In genomic region chr15:80586296-80586695, GRCm38 (mm10) we compare ENCODE assay signal across 29 mouse cellular contexts. TPM values are rescaled to one million over a fixed set of nuclear protein-coding genes. Genes with fewer than 3 reads are reported as not detected.
A peak's percentile ranks its signal among the peaks of the same experiment; 100 is the strongest.
DNase-seq lines count a peak whose midpoint lies in the region; ATAC-seq and TF ChIP-seq lines count a peak whose summit lies in the region.
"Had no signal": no experiment of that assay in that cellular context is flagged by ENCODE, and none has a peak within 500 bp of the region (broad histone marks: within the 10 kb centered on the region; RNA-seq: fewer than 3 reads in every experiment).

No protein-coding gene starts in this region.

- no peaks in the 10 kb centered on the region for H3K27me3 ChIP-seq in stomach, postnatal 0 days (ENCODE audit: control insufficient read depth, insufficient read depth, low read length)
- H3K27me3 ChIP-seq: CH12.LX; forebrain, embryonic 13.5 days had no signal

- no peak overlapping the region for H3K9ac ChIP-seq in ES-E14 (ENCODE audit: insufficient read depth, low read depth, low read length, poor library complexity, severe bottlenecking)
- H3K9ac ChIP-seq in stomach, postnatal 0 days (ENCODE audit: low read length), result no peak overlapping the region
- H3K9ac ChIP-seq: forebrain, embryonic 13.5 days; heart, embryonic 12.5 days; heart, embryonic 15.5 days; hindbrain, embryonic 13.5 days had no signal

- ATAC-seq in stomach, postnatal 0 days (ENCODE audit: low FRiP score, low TSS enrichment), result no peak
- ATAC-seq: forebrain, embryonic 13.5 days; hindbrain, embryonic 16.5 days had no signal

- TF ChIP-seq CTCF in stomach, postnatal 0 days (IDR thresholded peaks at IDR 0.05; ENCODE audit: low read depth), result no peak

- no peak overlapping the region for H3K27ac ChIP-seq in ES-E14 (ENCODE audit: insufficient read depth, low read depth, low read length, poor library complexity, severe bottlenecking)
- H3K27ac ChIP-seq in stomach, postnatal 0 days (replicated peaks), result no peak overlapping the region
- H3K27ac ChIP-seq: forebrain, embryonic 10.5 days; forebrain, embryonic 13.5 days; heart, embryonic 15.5 days; hindbrain, embryonic 10.5 days; hindbrain, embryonic 13.5 days had no signal

- TF ChIP-seq EP300 in stomach, postnatal 0 days (optimal IDR thresholded peaks at IDR 0.05), result no peak

- in situ Hi-C loops in ES-E14 (cut with MboI; ENCODE audit: low sequenced_read_pairs in 2 of 2, unreplicated experiment in 2 of 2), result no loop called here

- 39% methylated on average over 4 of the region's 4 CpGs for WGBS in stomach, postnatal 0 days

- peaks cover 3% of the 10 kb centered on the region in 2 experiments; a peak in 2 of 4 replicates for H3K4me1 ChIP-seq in ES-E14 (ENCODE audit: control insufficient read depth in 2 of 2, insufficient read depth in 2 of 2, low read length in 2 of 2, poor library complexity in 1 of 2)
- H3K4me1 ChIP-seq in stomach, postnatal 0 days (replicated peaks; ENCODE audit: control insufficient read depth, insufficient read depth), result no peaks in the 10 kb centered on the region

- H3K9me3 ChIP-seq in ES-E14 (ENCODE audit: control insufficient read depth, insufficient read depth, low read depth, low read length), result no peaks in the 10 kb centered on the region
- H3K9me3 ChIP-seq in stomach, postnatal 0 days (ENCODE audit: control insufficient read depth, low read length), result no peaks in the 10 kb centered on the region
- H3K9me3 ChIP-seq: forebrain, embryonic 10.5 days; forebrain, embryonic 13.5 days; heart, embryonic 12.5 days; heart, embryonic 15.5 days; hindbrain, embryonic 10.5 days; hindbrain, embryonic 13.5 days had no signal

- H3K4me3 ChIP-seq in ES-E14 (ENCODE audit: insufficient read depth in 1 of 2, low read depth in 1 of 2, low read length in 2 of 2, poor library complexity in 1 of 2, severe bottlenecking in 1 of 2), result no peak overlapping the region
- H3K4me3 ChIP-seq in stomach, postnatal 0 days (ENCODE audit: low read depth, low read length), result no peak overlapping the region
- H3K4me3 ChIP-seq: forebrain, embryonic 10.5 days; forebrain, embryonic 13.5 days; heart, embryonic 12.5 days; heart, embryonic 15.5 days; hindbrain, embryonic 10.5 days; hindbrain, embryonic 13.5 days had no signal

- DNase-seq in lung, postnatal 10 days, result peak; percentile 34
- no peak for DNase-seq in lung, postnatal 4 days
- DNase-seq in testis, postnatal 14 days (ENCODE audit: low spot score), result peak; percentile 58
- DNase-seq in testis, postnatal 10 days (ENCODE audit: low spot score), result no peak
- DNase-seq in ES-E14 (ENCODE audit: low read depth, low spot score), result peak; percentile 47
- no peak for DNase-seq in stomach, postnatal 0 days (ENCODE audit: low spot score)
- DNase-seq in layer of hippocampus, adult 9-10 months (ENCODE audit: low spot score), result no peak
- DNase-seq: adrenal gland, postnatal 10 days; adrenal gland, postnatal 36 days; B cell, adult 2 months; cerebellum, adult 18-20 months; cerebellum, adult 9-10 months; cerebellum, postnatal 14 days; gastrocnemius, postnatal 25 days; heart, postnatal 10 days; heart, postnatal 36 days had no signal

- no peaks in the 10 kb centered on the region for H3K36me3 ChIP-seq in ES-E14 (ENCODE audit: control insufficient read depth, insufficient read depth, low read length, poor library complexity, severe bottlenecking)
- no peaks in the 10 kb centered on the region for H3K36me3 ChIP-seq in stomach, postnatal 0 days (ENCODE audit: control insufficient read depth, insufficient read depth, low read length)
- H3K36me3 ChIP-seq: forebrain, embryonic 10.5 days; heart, embryonic 12.5 days; heart, embryonic 15.5 days; hindbrain, embryonic 10.5 days; hindbrain, embryonic 13.5 days had no signal

- H3K4me2 ChIP-seq in stomach, postnatal 0 days (replicated peaks; ENCODE audit: low read depth), result no peak overlapping the region
- H3K4me2 ChIP-seq: forebrain, embryonic 13.5 days; heart, embryonic 12.5 days; heart, embryonic 15.5 days; hindbrain, embryonic 13.5 days had no signal

TF ChIP-seq in ES-E14, 5 proteins besides CTCF, POLR2A, EP300 and RAD21:
- TF ChIP-seq ZC3H11A (IDR thresholded peaks at IDR 0.05; ENCODE audit: borderline replicate concordance, low read depth, low read length) (no peak), ZNF384 (IDR thresholded peaks at IDR 0.05; ENCODE audit: low read depth, low read length) (no peak), MAFK (IDR thresholded peaks at IDR 0.05; ENCODE audit: insufficient read depth, low read depth, low read length) (no peak), HCFC1 (IDR thresholded peaks at IDR 0.05; ENCODE audit: borderline replicate concordance, insufficient read depth, low read length) (no peak), CHD2 (IDR thresholded peaks at IDR 0.05; ENCODE audit: low read depth, low read length) (no peak)

RNA-seq across cellular contexts. Expression of gene Grap2, which starts 13.9 kb away (rescaled TPM):
- total RNA-seq in ES-E14 (2012; rRNA removed), result 0.05 and 0.45 TPM in 2 replicates
- polyA plus RNA-seq in stomach, postnatal 0 days (2015; fragmentation: Nextera tagmentation; extraction: Ambion mirVana), result 0.15 and 0.22 TPM in 2 replicates

RNA-seq across cellular contexts. Expression of gene Enthd1, which starts 21.3 kb away (rescaled TPM):
- total RNA-seq in ES-E14 (2012; rRNA removed), result 0.49 TPM in 1 of 2 replicates, not detected in the other
- polyA plus RNA-seq in stomach, postnatal 0 days (2015; fragmentation: Nextera tagmentation; extraction: Ambion mirVana), result not detected in 2 replicates
- total RNA-seq: adrenal gland, adult 18-20 months; adrenal gland, postnatal 10 days; adrenal gland, postnatal 36 days; CH12.LX; gastrocnemius, adult 8-10 months; gastrocnemius, postnatal 25 days; heart, adult 18-20 months; heart, postnatal 10 days; heart, postnatal 36 days; MEL had no signal
- polyA plus RNA-seq: embryonic facial prominence, embryonic 11.5 days; forebrain, embryonic 10.5 days; forebrain, embryonic 13.5 days; heart, embryonic 12.5 days; heart, embryonic 15.5 days; hindbrain, embryonic 10.5 days; hindbrain, embryonic 13.5 days; hindbrain, embryonic 16.5 days had no signal

Comparison
In these comparisons a context has a peak if more than half of its experiments do, and no peak if none do; other contexts are left out.
1. DNase-seq: peak in lung, postnatal 10 days (single experiment), testis, postnatal 14 days (single experiment) and ES-E14 (single experiment); none in lung, postnatal 4 days (0 of 2), testis, postnatal 10 days (single experiment), stomach, postnatal 0 days (single experiment) and layer of hippocampus, adult 9-10 months (single experiment).